Mouse (Mus musculus) small intestine, adult 2 months (tissue): ENCODE measurements around the gene Nppc. TPM values are rescaled to one million over a fixed set of nuclear protein-coding genes. Genes with fewer than 3 reads are reported as not detected.

Experiments
- H3K27ac ChIP-seq: fragments of 200-500 bp; 2 replicates; pipeline ENCODE4 v1.5.1; 2012; ENCODE audit warnings: low read depth, low read length, control low read depth, inconsistent platforms; ENCODE audit not compliant: insufficient read depth
- H3K27me3 ChIP-seq: fragments of 200-500 bp; 2 replicates; pipeline ENCODE4 v1.6.1; 2012; ENCODE audit warnings: mild to moderate bottlenecking, moderate library complexity, low read length, inconsistent platforms; ENCODE audit not compliant: control insufficient read depth, insufficient read depth
- H3K36me3 ChIP-seq: fragments of 200-500 bp; 2 replicates; pipeline ENCODE4 v1.6.1; 2012; ENCODE audit warnings: mild to moderate bottlenecking, low read length, control low read depth, inconsistent platforms; ENCODE audit not compliant: control insufficient read depth, insufficient read depth
- H3K4me1 ChIP-seq: fragments of 200-500 bp; 2 replicates; pipeline ENCODE4 v1.6.1; 2012; ENCODE audit warnings: low read length, inconsistent platforms, mixed read lengths; ENCODE audit not compliant: control insufficient read depth, insufficient read depth, insufficient read length
- H3K4me3 ChIP-seq: fragments of 200-500 bp; 2 replicates; pipeline ENCODE4 v1.5.1; 2012; ENCODE audit warnings: low read depth, mild to moderate bottlenecking, control low read depth, inconsistent platforms, low read length, moderate library complexity
- CTCF ChIP-seq: fragments of 200-500 bp; IDR thresholded peaks from 2 replicates; pipeline ENCODE4 v1.5.1; 2012; ENCODE audit warnings: low read depth, mild to moderate bottlenecking, control low read depth, inconsistent platforms, low read length, moderate library complexity, mixed read lengths; ENCODE audit not compliant: insufficient replicate concordance, insufficient read length; ENCODE audit errors: extremely low read depth
- POLR2A ChIP-seq: fragments of 200-500 bp; IDR thresholded peaks from 2 replicates; pipeline ENCODE4 v1.6.1; 2012; ENCODE audit warnings: low read depth, mild to moderate bottlenecking, control low read depth, inconsistent platforms, low read length, moderate library complexity
- WGBS: fragments of 180-500 bp; shearing (Covaris S2); methylation state at CpG from one replicate; pipeline ENCODE4 v1.1.7; 2018; 5-methylcytosine and 5-hydroxymethylcytosine counted together
- polyA plus RNA-seq: library from polyadenylated mRNA; depleted of rRNA; stranded (reverse); fragments of >200 nt; gene quantifications from 2 replicates; pipeline ENCODE4 v1.2.3, GENCODE M21; 2012

Gene Nppc
- polyA plus RNA-seq, 1 experiment: not detected

- Histone ChIP-seq H3K36me3 (no peaks in the 10 kb centered on the region), H3K4me1 (no peaks in the 10 kb centered on the region), H3K27me3 (no peaks in the 10 kb centered on the region), H3K4me3 (no peak overlapping the region), H3K27ac (no peak overlapping the region)
- WGBS: 62% methylated on average over 5 of the region's 5 CpGs
- no peak for TF ChIP-seq POLR2A
These were observed 13.3 kb downstream of the Nppc start for GRCm38 (mm10) chr1:86657071-86657470.

DNA sequence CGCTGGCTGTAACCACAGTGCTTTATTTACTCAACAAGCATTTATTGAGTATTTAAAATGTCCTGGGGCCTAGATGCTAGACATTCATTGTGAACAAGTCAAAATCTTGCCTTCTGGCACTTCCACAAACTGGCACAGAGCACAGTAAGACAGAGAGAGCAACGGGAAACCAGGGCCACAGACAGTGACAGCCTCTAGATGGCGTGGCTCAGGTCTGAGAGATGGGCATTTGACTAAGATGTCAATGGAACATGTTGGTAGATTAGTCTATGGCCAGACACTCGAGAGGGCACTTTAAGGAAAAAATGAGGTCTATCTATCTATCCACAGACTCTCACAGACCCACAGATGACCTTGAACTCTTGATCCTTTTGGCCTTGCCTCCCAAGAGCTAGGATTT lies 17.7 kb downstream of the Nppc start:
- H3K4me3 ChIP-seq: no peak overlapping the region
- TF ChIP-seq CTCF (no peak), POLR2A (no peak)
- H3K36me3 ChIP-seq: no peaks in the 10 kb centered on the region
- H3K27ac ChIP-seq: no peak overlapping the region
- no peaks in the 10 kb centered on the region for H3K27me3 ChIP-seq
- H3K4me1 ChIP-seq: peaks cover under 1% of the 10 kb centered on the region; the same call in 1 of the 2 replicates
- WGBS: 46% methylated on average over 4 of the region's 4 CpGs

DNA sequence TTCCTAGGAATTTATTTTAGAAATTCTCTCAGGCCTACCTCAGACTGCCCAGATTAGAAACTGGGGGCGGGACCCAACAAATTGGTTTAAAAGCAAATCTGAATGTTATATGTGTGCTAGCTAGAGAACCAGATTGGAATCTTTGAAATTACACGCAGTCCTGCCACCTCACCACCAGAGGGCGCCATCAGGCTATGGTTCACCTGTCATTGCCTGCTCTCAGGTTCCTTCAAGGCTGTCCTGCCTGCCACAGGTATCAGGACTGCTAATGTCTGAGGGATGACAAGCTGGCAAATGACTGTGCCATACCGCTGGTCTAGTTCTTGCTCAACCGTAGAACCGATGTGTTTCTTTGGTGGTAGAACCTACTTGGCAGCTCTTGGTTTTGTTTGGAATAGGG lies 20.1 kb downstream of the Nppc start:
- Histone ChIP-seq H3K4me1 (peaks cover 2% of the 10 kb centered on the region; the same call in 1 of the 2 replicates), H3K36me3 (no peaks in the 10 kb centered on the region), H3K4me3 (no peak overlapping the region), H3K27ac (no peak overlapping the region), H3K27me3 (no peaks in the 10 kb centered on the region)
- 11% methylated on average over 6 of the region's 6 CpGs for WGBS
- TF ChIP-seq POLR2A (no peak), CTCF (peak; percentile 91; the same call in 1 of the 2 replicates)

GRCm38 (mm10) chr1:86647517-86647916 lies 22.9 kb downstream of the Nppc start:
- Histone ChIP-seq H3K4me1 (peaks cover 2% of the 10 kb centered on the region; the same call in 1 of the 2 replicates), H3K27ac (no peak overlapping the region), H3K4me3 (no peak overlapping the region), H3K27me3 (no peaks in the 10 kb centered on the region), H3K36me3 (no peaks in the 10 kb centered on the region)
- WGBS: 55% methylated on average over 2 of the region's 2 CpGs
- TF ChIP-seq POLR2A (no peak), CTCF (no peak)

- TF ChIP-seq CTCF (no peak), POLR2A (no peak)
- Histone ChIP-seq H3K36me3 (no peaks in the 10 kb centered on the region), H3K4me3 (no peak overlapping the region), H3K27ac (no peak overlapping the region), H3K27me3 (no peaks in the 10 kb centered on the region), H3K4me1 (peaks cover 2% of the 10 kb centered on the region; the same call in 1 of the 2 replicates)
- WGBS: 67% methylated on average over 13 of the region's 13 CpGs
These were observed 27.1 kb downstream of the Nppc start for GRCm38 (mm10) chr1:86643101-86643809.

- no peaks in the 10 kb centered on the region for H3K36me3 ChIP-seq
- H3K4me1 ChIP-seq: peaks cover 14% of the 10 kb centered on the region; the same call in 1 of the 2 replicates
- WGBS: 68% methylated on average over 6 of the region's 6 CpGs
- no peak overlapping the region for H3K27ac ChIP-seq
- H3K4me3 ChIP-seq: no peak overlapping the region
- TF ChIP-seq POLR2A: no peak
- no peak for TF ChIP-seq CTCF
- no peaks in the 10 kb centered on the region for H3K27me3 ChIP-seq
These were observed 35.5 kb downstream of the Nppc start for GRCm38 (mm10) chr1:86634751-86635359.
